Mouse (Mus musculus): ENCODE results near the gene Cnih3.

DNA sequence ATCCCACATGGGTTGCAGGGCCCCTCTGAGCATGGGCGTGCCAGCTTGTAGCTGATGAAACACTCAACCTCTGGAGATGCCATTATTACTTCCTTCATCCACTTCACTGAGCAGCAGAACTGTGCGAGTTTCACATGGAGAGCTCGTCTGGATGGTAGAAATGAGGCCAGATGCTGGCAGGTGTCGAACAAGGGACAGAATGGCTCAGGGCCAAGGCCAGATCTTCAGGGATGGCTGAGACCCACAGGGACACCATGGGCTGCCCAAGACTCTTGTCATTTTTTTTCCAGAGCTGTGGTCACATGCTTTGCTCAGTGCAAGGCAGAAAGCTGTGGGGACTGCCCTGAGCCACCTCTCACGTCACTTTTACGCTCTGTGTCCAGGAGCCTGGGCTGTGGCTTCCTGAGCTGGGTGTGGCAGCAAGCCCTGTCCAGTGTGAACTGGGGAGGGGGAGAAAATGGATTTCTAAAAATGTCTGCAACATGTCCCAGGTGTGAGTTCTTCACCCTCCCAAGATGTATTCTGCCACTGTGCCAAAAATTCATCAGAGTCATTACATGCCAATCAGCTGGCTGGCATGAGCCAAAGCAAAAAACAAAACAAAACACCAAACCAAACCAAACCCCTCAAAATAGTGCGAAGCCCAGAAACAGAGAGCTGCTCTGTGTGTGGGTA, 107.1 kb downstream of the Cnih3 start:
- no peak for TF ChIP-seq CTCF (IDR thresholded peaks at IDR 0.05; ENCODE audit: control insufficient read depth, insufficient read depth, low read length)
- TF ChIP-seq POLR2A (IDR thresholded peaks at IDR 0.05; ENCODE audit: borderline replicate concordance, control insufficient read depth, low read depth, low read length): no peak

Data from bone marrow, adult 2 months (tissue).